Mouse (Mus musculus): Measurements from ENCODE around the gene St3gal3. TPM values are rescaled to one million over a fixed set of nuclear protein-coding genes. Genes with fewer than 3 reads are reported as not detected.
A peak's percentile ranks its signal among the peaks of the same experiment; 100 is the strongest.

Gene St3gal3
- polyA plus RNA-seq, 2 experiments = 0.85 to 3.2 TPM

DNA sequence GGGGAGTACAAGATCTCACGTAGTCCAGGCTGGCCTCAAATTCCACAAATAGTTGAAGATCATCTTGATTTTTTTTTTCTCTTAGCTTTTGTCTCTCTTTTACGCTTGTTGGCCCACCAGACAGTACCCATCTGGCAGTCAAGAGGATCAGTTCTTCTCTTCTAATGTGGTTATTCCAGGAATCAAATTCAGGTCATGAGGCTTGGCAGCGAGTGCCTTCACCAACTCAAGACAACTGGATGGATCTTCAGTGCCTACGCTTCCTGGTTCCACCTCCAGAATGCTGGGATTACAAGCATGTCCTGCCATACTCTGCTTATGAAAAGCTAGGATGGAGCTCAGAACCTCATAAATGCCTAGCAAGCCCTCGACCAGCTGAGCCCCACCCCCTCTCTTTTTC lies 3.4 kb downstream of the St3gal3 start:
- DNase-seq (ENCODE audit: low read depth in 3 of 3, low spot score in 3 of 3) (no peak), ATAC-seq (ENCODE audit: insufficient read depth) (no peak)
- Histone ChIP-seq H3K4me2 (ENCODE audit: low read depth) (no peak overlapping the region), H3K4me1 (replicated peaks; ENCODE audit: control insufficient read depth in 2 of 2, insufficient read depth in 2 of 2, low read length in 1 of 2) (peaks cover 0 to 8% of the 10 kb centered on the region in 2 experiments; a peak in 3 of 4 replicates), H3K4me3 (ENCODE audit: insufficient read depth in 1 of 2, low read depth in 2 of 2, low read length in 2 of 2) (no peak overlapping the region), H3K9me3 (ENCODE audit: control insufficient read depth, low read length) (no peaks in the 10 kb centered on the region), H3K27ac (no peak overlapping the region), H3K36me3 (replicated peaks; ENCODE audit: control insufficient read depth, insufficient read depth, low read depth) (no peaks in the 10 kb centered on the region; the same call in 1 of the 2 replicates), H3K27me3 (ENCODE audit: control insufficient read depth, insufficient read depth, low read length) (no peaks in the 10 kb centered on the region), H3K9ac (replicated peaks) (no peak overlapping the region)
- TF ChIP-seq EP300 (IDR thresholded peaks at IDR 0.05; ENCODE audit: low read depth) (no peak), CTCF (IDR thresholded peaks at IDR 0.05; ENCODE audit: low read depth) (no peak)
- WGBS (ENCODE audit: insufficient replicate concordance) = 77% methylated on average over 5 of the region's 5 CpGs

DNA sequence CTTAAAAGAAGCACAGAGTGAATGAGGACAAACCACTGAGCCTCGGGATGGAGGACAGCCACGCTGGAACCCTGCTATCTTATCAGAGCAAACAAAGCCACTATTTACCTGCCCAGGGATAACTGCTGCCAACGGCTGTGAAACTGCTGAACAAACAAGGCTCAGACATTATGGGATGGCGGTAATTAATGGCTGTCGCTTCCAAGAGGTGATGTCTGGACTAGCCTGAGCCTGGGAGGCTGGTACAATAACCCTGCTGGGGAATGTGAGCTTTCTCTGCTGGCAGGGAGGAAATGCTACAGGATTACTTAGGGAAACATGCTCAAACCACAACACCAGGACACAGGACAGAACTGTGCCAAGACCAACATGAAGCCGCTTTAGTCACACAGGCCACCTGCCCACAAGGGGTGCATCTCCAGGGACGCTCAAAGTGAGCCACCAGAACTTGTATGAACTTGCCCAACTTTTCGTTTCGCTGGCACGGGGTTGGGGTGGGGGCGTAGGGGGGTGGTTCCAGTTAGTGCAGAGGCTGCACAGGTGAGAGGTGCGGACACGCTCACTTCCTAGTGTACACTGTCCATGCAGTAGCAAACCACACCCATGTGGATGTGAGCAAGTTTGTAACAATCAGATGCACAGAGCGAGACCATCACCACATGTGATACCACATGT lies 11.5 kb downstream of the St3gal3 start:
- Histone ChIP-seq H3K9ac (replicated peaks) (no peak overlapping the region), H3K36me3 (replicated peaks; ENCODE audit: control insufficient read depth, insufficient read depth, low read depth) (no peaks in the 10 kb centered on the region), H3K4me1 (replicated peaks; ENCODE audit: control insufficient read depth in 2 of 2, insufficient read depth in 2 of 2, low read length in 1 of 2) (peaks cover 0 to 12% of the 10 kb centered on the region in 2 experiments; a peak in 2 of 4 replicates), H3K9me3 (ENCODE audit: control insufficient read depth, low read length) (no peaks in the 10 kb centered on the region), H3K4me2 (ENCODE audit: low read depth) (no peak overlapping the region), H3K27me3 (ENCODE audit: control insufficient read depth, insufficient read depth, low read length) (no peaks in the 10 kb centered on the region), H3K4me3 (ENCODE audit: insufficient read depth in 1 of 2, low read depth in 2 of 2, low read length in 2 of 2) (no peak overlapping the region), H3K27ac (no peak overlapping the region)
- peak; percentile 59 for ATAC-seq (ENCODE audit: insufficient read depth)
- 61% methylated on average over 14 of the region's 14 CpGs for WGBS (ENCODE audit: insufficient replicate concordance)
- TF ChIP-seq EP300 (IDR thresholded peaks at IDR 0.05; ENCODE audit: low read depth) (peak; percentile 50), CTCF (IDR thresholded peaks at IDR 0.05; ENCODE audit: low read depth) (no peak)
- peak in 1 of 3 experiments; percentile 15 for DNase-seq (ENCODE audit: low read depth in 3 of 3, low spot score in 3 of 3)

DNA sequence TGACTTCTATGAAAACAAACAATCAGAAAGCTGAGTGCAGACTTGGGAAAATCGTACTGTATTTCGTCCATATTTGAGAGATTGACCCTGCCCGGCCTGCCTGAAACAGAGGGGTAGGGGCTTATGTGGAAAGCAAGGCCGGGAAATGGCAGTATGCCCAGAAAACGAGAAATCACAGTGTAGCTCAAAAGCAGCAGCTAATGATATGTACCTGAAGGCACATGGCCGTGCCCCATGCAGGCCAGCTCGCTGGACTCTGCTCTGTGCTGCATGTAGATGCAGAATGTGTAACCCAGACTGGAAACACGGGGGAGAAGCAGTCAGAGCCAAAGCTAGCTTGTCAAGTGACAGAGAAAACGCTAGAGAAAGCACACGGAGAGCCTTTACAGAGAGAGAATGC lies 12.6 kb downstream of the St3gal3 start:
- H3K4me2 ChIP-seq (ENCODE audit: low read depth) = no peak overlapping the region
- H3K4me3 ChIP-seq (ENCODE audit: insufficient read depth in 1 of 2, low read depth in 2 of 2, low read length in 2 of 2) = no peak overlapping the region
- H3K27me3 ChIP-seq (ENCODE audit: control insufficient read depth, insufficient read depth, low read length) = no peaks in the 10 kb centered on the region
- H3K9me3 ChIP-seq (ENCODE audit: control insufficient read depth, low read length) = no peaks in the 10 kb centered on the region
- ATAC-seq (ENCODE audit: insufficient read depth) (peak; percentile 31; the same call in 1 of the 2 replicates), DNase-seq (ENCODE audit: low read depth in 3 of 3, low spot score in 3 of 3) (no peak)
- no peak overlapping the region for H3K27ac ChIP-seq
- H3K36me3 ChIP-seq (replicated peaks; ENCODE audit: control insufficient read depth, insufficient read depth, low read depth) = no peaks in the 10 kb centered on the region
- WGBS (ENCODE audit: insufficient replicate concordance) = 70% methylated on average over 10 of the region's 10 CpGs
- TF ChIP-seq CTCF (IDR thresholded peaks at IDR 0.05; ENCODE audit: low read depth) = no peak
- H3K9ac ChIP-seq (replicated peaks) = no peak overlapping the region
- H3K4me1 ChIP-seq (replicated peaks; ENCODE audit: control insufficient read depth in 2 of 2, insufficient read depth in 2 of 2, low read length in 1 of 2) = peaks cover 0 to 12% of the 10 kb centered on the region in 2 experiments; a peak in 2 of 4 replicates

DNA sequence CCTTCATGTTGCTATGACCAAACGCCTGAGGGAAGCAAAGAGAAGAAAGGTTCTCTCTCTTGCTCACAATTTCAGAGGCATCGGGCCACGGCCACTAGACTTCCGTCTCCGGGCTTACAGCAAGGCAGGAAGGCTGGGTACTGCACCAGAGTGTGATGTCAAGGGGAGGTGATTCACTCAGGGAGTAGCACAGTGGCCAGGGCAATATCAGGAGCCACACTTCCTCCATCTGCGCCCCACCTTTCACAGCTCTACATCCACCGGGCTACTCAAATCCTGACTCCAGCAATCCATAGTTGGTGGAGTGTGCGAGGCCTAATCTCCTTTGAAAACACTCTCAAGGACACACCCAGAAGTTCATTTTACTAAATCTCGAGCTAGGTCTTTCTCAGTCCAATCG lies 17.1 kb downstream of the St3gal3 start:
- Histone ChIP-seq H3K27ac (no peak overlapping the region), H3K4me3 (ENCODE audit: insufficient read depth in 1 of 2, low read depth in 2 of 2, low read length in 2 of 2) (no peak overlapping the region), H3K9me3 (ENCODE audit: control insufficient read depth, low read length) (no peaks in the 10 kb centered on the region), H3K36me3 (replicated peaks; ENCODE audit: control insufficient read depth, insufficient read depth, low read depth) (no peaks in the 10 kb centered on the region), H3K9ac (replicated peaks) (no peak overlapping the region), H3K27me3 (ENCODE audit: control insufficient read depth, insufficient read depth, low read length) (no peaks in the 10 kb centered on the region), H3K4me2 (ENCODE audit: low read depth) (no peak overlapping the region), H3K4me1 (replicated peaks; ENCODE audit: control insufficient read depth in 2 of 2, insufficient read depth in 2 of 2, low read length in 1 of 2) (peaks cover 3 to 10% of the 10 kb centered on the region in 2 experiments)
- ATAC-seq (ENCODE audit: insufficient read depth) (no peak), DNase-seq (ENCODE audit: low read depth in 3 of 3, low spot score in 3 of 3) (no peak)
- 65% methylated on average over 10 of the region's 10 CpGs for WGBS (ENCODE audit: insufficient replicate concordance)
- TF ChIP-seq CTCF (IDR thresholded peaks at IDR 0.05; ENCODE audit: low read depth) (no peak), EP300 (IDR thresholded peaks at IDR 0.05; ENCODE audit: low read depth) (no peak)

DNA sequence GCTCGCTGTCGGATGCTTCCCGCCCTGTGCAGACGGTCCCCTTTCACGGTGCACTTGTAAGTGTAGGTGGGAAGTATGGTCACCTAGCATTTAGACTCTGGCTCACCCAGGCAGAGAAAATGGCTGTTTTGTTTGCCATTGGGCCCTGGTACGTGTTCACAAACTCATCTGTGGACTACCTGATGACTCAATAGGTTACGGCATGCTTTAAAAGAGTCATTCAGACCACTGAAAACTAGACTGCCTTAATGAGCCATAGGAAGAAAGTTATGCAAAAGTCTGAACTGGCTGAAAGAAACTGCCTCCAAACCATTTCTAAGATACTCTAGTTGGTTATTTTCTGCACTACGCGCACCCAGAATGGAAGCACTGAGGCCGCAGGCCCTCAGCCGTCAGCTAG lies 18.6 kb downstream of the St3gal3 start:
- no peak overlapping the region for H3K4me3 ChIP-seq (ENCODE audit: insufficient read depth in 1 of 2, low read depth in 2 of 2, low read length in 2 of 2)
- ATAC-seq (ENCODE audit: insufficient read depth) (no peak), DNase-seq (ENCODE audit: low read depth in 3 of 3, low spot score in 3 of 3) (no peak)
- H3K36me3 ChIP-seq (replicated peaks; ENCODE audit: control insufficient read depth, insufficient read depth, low read depth) = no peaks in the 10 kb centered on the region
- H3K4me1 ChIP-seq (replicated peaks; ENCODE audit: control insufficient read depth in 2 of 2, insufficient read depth in 2 of 2, low read length in 1 of 2) = peaks cover 3 to 8% of the 10 kb centered on the region in 2 experiments
- H3K4me2 ChIP-seq (ENCODE audit: low read depth) = no peak overlapping the region
- no peak for TF ChIP-seq EP300 (IDR thresholded peaks at IDR 0.05; ENCODE audit: low read depth)
- TF ChIP-seq CTCF (IDR thresholded peaks at IDR 0.05; ENCODE audit: low read depth) = no peak
- H3K27me3 ChIP-seq (ENCODE audit: control insufficient read depth, insufficient read depth, low read length) = no peaks in the 10 kb centered on the region
- H3K9ac ChIP-seq (replicated peaks) = no peak overlapping the region
- no peak overlapping the region for H3K27ac ChIP-seq
- H3K9me3 ChIP-seq (ENCODE audit: control insufficient read depth, low read length) = no peaks in the 10 kb centered on the region
- WGBS (ENCODE audit: insufficient replicate concordance) = 85% methylated on average over 11 of the region's 11 CpGs
